Mouse (Mus musculus) left cerebral cortex, adult 8-10 months (tissue): Measurements from ENCODE around the gene Trex1. TPM values are rescaled to one million over a fixed set of nuclear protein-coding genes. Genes with fewer than 3 reads are reported as not detected.

Experiments
- DNase-seq, 2 experiments: peaks; one replicate each; pipeline ENCODE4 v3.0.0; 2022; ENCODE audit warnings: low spot score in 2 of 2
- total RNA-seq, 4 experiments: library from RNA; stranded (reverse); gene quantifications; 2 replicates each; pipeline ENCODE4 v1.2.4; 2022

Gene Trex1
- total RNA-seq, 4 experiments from 2014 or later, result 11.8 to 17.1 (median 14.0) TPM

DNA sequence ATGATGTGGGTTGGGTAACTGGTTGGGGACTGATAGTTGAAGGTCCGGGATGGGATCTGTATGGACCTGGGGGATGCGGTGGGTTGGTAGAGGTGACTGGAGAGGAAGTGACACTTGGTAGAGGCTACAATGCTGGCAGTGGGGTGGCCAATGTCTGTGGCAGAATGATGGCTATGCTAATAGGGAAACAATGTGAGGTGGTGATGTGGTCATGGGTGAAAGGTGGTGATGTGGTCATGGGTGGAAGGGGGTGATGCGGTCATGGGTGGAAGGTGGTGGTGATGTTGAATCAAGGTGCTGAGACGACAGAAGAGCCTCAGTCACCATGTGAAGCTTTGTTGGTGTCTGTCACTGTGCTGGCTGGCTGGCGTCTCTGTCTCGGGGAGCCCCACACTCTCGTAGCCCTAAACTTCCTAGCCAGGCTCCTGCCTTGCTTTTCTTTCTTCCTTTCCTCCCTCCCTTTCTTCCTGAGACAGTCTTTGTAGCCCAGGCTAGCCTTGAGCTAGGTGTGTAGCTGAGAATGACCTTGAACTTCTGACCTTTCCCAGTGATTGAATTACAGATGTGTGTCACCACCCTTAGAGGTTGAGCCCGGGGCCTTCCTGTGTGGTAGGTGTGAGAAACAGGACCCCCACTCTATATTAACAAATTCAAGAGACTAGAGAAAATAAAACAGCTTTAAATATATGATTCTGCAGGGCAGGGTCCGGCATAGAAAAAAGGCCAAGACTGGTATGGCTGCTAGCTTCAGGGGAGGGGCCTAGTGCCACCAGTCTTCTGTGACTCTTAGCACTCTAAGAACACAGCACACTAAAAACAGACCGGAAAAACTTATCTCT lies 7.7 kb downstream of the Trex1 start:
- no peak for DNase-seq

DNA sequence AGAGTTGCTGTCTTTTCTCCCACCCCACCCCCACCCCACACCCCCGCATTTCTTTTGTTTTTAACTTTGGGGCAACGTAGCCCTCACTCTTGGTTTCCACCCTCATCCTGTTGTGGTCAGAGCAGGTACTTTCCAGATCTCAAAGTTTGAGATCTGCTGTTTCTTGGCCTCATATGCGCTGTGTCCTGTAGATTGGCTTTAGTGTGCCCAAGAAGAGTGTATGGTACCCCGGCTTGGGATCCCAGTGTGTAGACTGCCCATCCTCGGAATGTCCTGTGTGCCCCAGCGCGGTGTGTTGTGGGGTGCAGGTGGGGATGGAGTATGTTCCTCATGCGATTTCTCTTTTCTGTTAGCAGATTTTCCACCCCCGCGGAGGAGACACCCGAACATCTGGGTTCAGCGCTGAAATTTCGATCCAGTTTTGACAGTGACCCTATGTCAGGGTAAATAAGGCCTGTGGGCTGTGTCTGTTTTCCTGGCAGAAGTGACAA lies 8.5 kb downstream of the Trex1 start:
- DNase-seq, result no peak

DNA sequence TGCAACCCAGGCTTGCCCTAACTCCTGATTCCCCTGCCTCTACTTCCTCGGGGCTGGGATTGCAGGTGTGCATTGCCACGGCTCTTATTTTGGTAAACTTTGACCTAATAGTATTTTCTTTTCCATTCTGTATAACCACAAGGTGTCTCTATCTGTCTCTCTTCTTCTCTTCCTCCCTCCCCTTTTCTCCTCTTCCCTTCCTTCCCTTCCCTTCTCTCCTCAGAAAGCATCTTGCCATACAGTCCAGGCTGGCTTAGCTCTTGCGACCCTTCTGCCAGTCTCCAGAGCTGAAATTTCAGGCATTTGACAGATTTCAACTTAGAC lies 8.9 kb downstream of the Trex1 start:
- no peak for DNase-seq

DNA sequence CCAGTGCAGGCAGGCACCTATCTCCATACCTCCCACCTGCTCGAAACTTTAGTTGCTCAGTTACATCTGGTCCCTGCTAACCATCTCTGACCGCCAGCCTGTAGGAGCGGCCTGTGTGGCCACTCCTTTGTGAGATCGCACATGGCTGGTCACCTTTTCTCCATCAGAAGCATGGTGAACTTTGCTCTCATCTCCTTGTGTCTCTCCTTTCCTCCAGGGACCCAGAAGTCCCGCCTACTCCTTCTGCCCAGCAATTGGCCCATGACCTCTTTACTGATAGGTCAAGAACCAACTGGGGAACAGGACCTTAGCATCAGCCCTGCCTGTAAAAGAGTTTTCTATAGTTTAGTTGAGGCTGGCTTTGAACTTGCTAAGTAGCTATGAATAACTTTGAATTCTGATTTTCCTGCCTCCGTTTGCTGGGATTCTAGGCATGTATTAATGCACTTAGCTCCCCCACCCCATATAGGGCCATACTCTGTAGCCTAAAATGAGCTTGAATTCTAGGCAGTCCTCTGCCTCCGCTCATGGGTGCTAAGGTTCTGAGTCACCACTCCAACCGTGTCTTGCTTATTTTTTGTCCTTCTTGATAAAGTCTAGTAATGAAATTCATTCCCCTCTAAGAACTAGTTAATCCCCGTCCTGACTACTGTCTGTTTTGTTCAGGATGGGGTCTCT lies 9.4 kb downstream of the Trex1 start:
- no peak for DNase-seq

DNA sequence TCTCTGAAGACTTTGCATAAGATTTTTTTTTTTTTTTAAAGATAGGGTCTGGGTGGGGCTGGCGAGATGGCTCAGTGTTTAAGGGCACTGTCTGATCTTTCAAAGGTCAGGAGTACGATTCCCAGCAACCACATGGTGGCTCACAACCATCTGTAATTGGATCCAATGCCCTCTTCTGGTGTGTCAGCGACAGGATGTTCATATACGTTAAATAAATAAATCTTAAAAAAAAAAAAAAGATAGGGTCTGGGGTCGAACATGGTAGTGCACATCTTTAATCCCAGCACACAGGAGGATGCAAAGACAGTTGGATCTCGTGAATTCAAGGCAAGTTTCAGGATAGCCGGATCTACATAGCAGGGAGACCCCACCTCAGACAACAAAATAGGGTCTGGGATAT lies 10.2 kb downstream of the Trex1 start:
- no peak for DNase-seq

DNA sequence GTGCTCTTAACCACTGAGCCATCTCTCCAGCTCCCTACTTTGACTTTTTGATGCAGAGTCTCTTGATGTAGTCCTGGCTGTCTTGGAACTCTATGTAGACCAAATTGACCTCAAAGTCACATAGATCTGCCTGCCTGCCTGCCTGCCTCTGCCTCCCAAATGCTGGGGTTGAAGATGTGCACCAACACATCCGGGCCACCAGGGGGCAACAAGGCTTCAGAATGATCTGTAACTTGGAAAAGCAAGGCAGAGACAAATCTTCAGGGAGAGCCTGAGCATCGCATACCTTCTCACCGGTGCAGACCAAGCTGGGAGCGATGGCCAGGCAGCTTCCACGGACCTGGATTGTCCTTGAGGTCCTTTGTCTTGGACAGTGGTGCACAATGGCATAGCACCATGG lies 13.2 kb downstream of the Trex1 start:
- no peak for DNase-seq

DNA sequence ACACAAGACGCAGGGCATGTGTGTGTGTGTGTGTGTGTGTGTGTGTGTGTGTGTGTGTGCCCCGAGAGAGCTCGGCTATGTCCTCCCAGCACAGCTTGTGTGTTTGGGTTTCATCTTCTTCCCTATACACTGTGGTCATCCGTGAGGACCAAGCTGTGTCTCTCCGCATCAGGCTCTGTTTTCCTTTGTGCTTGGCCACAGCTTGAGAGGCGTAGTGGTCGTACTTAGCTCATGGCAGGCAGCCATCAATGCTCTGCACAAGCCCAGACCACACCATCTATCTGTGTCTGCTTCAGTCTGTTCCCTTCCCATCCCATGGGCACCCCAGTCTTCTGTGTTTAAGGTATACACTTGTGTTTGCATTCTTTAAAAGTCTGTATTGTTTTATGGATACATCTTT lies 18.2 kb downstream of the Trex1 start:
- no peak for DNase-seq

DNA sequence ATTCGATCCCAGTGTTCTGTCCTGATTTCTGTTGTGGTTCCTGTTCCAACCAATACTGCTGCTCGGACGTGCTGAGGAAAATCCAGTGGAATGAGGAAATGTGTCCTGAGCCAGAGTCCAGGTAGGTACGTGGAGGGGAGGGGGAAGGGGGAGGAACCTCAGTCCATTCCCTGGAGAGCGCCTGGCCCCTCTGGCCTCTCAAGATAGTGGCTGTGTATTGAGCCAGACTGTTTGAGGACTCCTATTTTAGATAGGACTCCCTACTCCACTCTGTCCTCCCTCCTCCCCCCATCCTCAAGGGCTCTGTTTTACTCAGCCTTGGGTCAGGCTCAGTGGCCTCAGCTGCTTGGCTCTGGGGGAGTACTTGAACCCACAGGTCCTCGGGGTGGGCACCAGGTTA lies 18.6 kb downstream of the Trex1 start:
- no peak for DNase-seq

DNA sequence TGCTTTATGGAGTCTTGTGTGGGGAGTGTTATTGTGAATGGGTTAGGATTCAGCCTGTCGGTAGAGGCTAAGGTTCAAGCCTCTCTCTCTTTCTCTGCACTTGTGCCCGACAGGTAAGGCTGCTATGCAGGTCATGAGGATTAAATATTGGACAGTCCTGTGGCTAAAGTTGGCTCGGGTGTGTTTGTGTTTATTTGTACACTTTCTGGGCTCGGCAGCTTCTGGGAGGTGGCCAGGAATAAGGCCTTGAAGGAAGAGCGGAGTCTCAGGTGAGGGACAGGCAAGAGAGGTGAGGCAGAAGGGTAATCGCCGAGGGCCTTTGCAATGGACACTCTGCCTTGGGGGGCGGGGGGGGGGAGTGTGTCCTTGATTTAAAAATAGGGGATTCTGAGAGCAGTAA lies 19.3 kb downstream of the Trex1 start:
- DNase-seq, result no peak

DNA sequence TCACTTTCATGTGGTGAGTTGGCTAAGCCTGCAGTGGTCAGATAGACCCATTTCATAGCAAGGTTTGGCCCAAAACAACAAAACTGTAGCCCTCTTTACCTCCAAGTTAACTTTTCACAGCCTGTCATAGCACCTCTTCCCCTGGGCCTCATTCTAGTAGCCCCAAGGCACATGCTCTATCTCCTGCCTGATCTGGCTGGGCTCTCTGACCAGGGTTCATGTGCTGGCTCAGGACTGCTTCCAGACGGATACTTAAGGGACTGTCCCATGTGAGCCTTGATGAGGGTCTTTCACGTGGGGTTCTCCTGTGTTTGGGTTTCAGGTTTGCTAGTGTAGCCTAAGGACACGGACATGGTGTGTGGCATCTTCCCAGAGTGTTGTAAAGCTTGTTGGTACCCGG lies 19.9 kb downstream of the Trex1 start:
- DNase-seq, result no peak

DNA sequence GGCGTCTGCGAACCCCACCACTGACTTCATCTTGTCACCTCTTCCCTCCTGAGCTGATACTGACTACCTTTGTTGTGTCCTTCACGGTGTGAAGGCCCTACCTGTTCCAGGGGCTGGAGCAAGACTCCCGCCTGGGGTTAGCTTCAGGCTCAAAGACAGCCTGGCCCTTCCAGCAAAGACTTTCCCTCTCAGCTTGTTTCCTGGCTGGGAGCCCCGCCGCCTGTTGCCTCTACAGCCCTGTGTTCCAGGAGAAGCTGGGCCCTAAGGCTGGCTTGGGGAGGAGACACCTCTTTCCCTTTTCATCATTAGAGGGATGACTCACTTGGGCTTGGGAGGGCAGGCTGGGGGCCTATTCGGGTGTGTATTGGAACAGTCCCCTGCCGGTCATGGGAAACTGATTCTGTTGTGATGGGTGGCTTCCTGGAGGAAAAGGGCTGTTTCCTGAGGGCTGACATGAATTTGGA lies 20.6 kb downstream of the Trex1 start:
- DNase-seq, result no peak

DNA sequence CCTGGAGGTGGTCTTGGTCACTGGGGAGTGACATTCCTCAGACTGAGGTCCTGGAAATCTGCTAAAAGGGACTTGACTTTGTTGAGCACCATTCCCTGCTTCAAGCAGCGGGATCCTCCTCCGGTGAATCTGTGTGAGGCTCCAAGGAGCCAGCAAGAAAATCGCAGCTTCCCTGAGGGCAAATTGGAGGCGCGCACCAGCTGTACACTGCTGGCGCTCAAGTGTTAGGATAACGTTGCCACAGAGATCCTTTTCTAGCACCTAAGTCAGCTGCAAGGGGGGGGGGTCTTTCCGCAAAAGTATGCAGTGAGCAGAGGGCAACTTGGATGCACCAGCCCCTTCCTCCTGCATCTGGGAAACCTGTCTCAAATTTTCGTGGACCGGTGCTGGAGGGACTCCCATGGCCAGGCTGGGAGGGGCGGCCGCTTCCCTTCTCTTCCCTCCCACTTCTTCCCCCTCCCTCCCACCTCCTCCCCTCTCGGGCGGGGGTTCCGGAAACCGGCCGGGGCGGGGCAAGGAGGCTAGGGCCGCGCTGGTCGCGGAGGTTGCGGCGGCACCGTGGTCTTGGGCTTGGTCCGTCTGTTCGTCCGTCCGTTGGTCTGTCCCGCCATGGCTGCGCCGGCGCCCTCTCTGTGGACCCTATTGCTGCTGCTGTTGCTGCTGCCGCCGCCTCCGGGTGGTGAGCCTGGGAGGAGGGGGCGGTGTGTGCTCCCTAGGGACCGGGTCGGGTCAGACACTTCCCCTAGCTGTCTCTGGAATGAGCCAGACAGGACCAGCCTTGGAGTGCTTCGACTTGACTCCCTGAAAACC lies 21.2 kb downstream of the Trex1 start, which contains the start of gene Shisa5:
Shisa5 (plus strand) TSS at position 480 of the 810 bp plus-strand sequence.
- no peak for DNase-seq

DNA sequence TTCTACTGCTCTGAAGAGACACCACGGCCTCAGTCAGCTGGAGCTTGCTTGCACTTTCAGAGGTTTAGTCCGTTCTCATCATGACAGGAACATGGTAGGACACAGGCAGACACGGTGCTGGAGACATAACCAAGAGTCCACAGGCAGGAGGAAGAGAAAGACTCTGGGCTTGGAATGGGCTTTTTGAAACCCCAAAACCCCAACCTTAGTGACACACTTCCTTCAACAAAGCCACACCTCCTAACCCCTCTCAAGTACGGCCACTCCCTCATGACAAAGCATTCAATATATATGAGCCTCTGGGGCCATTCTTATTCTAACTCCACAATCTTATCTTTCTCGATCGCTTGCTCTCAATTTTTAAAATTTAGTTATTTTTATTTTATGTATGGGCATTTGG lies 27.1 kb downstream of the Trex1 start:
- DNase-seq, result no peak

DNA sequence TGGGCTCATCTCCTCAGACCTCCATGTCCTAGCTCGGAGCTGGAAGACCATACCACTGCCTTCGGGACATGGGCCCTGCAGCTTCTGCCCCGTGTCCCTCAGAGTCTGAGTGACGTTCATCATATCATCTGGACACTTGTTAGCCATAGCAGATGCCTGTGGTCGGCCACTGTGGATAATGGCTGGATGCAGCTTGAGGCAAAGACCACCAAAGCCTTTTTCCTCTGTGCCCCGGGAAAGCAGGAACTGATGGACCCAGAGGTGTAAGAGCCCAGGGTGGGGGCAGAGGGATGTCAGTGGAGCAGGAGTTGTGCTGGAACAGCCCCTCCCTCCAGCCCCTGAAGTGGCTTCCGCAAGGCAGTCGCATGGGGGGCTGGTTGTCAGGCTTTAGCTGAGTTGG lies 27.8 kb downstream of the Trex1 start:
- DNase-seq, result no peak

DNA sequence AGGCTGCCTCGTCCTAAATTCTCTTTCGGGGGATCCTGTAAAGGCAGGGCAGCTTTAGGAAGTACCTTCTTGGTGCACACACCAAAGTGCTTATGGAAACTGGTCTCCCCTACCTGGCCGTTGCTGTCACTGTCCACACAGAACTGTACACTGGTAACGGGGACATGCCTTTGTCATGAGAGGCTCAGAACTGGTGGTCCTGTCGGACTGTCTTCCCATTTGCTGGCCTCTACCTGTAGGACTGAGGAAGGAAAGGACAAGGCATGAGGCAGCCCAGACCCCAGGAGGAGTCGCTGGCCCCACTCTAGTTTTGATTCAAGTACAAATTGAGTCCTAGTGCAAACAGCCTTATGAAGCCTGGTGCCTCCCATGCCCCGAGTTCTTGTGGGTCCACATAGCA lies 28.5 kb downstream of the Trex1 start:
- DNase-seq, result no peak

DNA sequence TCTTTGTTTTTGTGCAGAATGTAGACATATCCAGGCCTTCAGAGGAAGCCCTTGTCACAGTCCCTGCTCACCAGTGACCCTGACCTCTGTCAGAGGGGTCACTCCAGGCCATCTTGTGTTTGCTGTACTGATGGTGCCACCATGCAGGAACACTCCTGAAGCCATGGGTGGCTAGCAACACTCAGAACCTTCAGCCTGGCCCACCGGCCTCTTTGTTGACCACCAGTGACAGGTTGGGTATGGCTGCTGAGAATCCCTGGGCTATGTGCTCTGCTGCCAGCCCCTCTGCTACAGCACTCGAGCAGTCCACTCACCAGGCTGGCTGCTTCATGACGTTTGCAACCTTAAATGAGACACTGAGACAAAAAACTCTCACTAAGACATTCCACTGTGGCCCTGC lies 29.2 kb downstream of the Trex1 start:
- no peak for DNase-seq

DNA sequence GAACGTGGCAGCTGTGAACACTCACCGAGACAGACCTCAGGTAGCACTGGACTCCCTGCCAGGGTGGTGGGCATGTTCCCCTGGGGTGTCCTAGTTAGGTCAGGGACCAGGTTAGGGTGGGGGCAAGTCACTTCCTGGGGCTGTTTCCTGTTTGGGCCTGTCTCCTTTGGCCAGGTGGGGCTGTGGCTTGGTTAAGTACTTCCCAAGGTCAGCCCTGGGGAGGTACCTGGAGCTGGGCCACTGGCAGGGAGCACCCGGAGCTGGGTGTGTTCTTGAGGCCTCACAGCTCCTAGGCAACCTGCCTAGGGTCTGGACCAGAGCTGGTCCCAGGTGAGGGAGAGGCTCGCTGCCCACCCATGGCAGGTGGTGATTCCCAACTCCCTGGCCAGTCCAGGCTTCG lies 30.6 kb downstream of the Trex1 start:
- no peak for DNase-seq

DNA sequence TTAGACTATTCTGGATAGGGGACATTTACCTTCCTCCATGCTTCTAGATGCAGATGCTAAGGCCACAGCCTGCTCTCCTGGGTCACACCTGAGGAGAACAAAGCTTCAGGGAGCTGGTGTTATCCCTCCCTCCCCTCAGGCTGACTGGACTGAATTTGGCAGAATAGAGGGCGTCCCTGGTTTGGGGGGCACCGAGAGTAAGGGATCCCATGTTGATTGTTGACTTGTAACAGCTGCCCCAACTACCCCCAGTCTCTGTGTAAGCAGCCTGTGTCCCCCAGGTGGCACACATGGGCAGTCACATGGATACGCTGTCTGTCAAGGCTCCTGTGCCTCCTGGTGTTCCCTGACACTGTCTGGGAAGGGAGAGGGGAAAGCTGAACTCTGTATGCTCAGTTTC lies 31.1 kb downstream of the Trex1 start:
- no peak for DNase-seq

DNA sequence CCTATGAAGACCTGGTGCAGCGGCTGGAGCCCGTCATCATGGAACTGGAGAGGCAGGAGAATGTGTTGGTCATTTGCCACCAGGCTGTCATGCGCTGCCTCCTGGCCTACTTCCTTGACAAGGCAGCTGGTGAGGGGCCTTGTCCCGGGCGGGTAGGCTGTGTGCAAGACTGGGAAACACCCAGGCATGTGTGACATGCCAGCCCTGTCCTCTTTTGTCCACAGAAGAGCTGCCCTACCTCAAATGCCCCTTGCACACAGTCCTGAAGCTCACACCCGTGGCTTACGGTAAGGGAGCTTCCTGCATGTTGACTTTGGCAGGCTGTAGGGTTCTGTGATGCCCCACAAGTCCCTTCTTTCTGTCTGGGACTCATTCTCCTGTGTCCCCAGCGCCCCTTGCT lies 32.0 kb downstream of the Trex1 start:
- DNase-seq, result no peak

DNA sequence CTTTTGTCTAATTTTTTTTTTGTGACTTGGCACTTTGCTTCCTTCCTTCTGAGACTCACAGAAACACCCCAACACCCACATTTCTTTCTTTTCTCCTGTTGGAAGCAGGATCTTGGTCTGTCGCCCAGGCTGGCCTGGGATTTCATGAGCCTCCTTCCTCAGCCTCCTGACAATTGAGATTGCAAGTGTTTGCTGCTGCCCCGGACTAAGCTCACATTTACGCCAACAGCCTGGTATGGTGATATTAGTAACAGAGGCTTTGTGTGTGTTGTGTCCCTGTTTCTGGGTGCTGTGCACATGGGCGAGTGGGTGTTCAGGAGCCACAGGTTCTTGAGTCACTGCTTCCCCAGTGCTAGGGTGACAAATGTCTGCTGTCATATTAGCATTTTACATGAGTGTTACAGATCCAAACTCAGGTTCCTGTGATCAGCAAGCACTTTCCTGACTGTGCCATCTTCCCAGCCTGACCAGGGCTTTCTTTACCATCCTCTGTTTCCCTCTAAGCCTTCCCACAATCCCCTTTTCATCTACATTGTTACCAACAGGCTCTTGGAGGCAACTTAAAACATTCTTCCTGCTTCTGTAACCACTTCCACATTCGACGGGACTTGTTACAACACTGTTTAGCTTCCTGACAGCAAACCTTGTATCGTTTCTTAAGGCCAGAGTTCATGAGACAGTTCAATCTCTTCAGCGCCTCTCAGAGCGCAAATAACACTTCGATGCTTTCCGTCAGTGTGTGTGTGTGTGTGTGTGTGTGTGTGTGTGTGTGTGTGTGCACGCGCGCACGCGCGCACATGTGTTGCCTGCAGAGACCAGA lies 36.5 kb downstream of the Trex1 start:
- peak in 1 of 2 experiments; percentile 71 for DNase-seq

DNA sequence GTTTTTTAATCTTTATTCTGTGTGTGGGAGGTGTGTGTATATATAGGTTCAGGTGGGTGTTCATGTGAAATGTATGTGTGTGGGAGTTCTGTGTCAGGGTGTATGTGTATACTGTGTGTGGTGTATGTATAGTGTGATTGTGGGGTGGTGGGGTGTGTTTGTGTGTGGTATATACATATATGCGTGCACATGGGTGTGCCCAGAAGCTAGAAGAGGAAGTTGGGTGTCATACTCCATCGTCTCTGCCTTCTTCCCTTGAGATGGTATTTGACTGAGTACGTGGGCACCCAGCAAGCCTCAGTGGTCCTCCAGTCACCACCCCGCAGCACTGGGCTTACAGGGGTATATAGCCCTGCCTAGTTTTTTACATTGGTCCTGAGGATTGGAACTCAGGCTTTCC lies 38.1 kb downstream of the Trex1 start:
- DNase-seq, result peak in 1 of 2 experiments; percentile 16
